Mouse (Mus musculus): Measurements from ENCODE around the gene Map7.

Map7 gene

GRCm38 (mm10) chr10:20285994-20286836 is 137.9 kb downstream of the Map7 start:
- DNase-seq (ENCODE audit: low read depth, low spot score): peak; percentile 63

- no peak for DNase-seq (ENCODE audit: low read depth, low spot score)
Observed at GRCm38 (mm10) chr10:20287369-20287768, 139.1 kb downstream of the Map7 start.

GRCm38 (mm10) chr10:20290467-20290883 is 142.2 kb downstream of the Map7 start:
- peak; percentile 74 for DNase-seq (ENCODE audit: low read depth, low spot score)

- no peak for DNase-seq (ENCODE audit: low read depth, low spot score)
Observed at GRCm38 (mm10) chr10:20295961-20296360, 147.7 kb downstream of the Map7 start.

GRCm38 (mm10) chr10:20298152-20298920 is 150.1 kb downstream of the Map7 start:
- DNase-seq (ENCODE audit: low read depth, low spot score): no peak

GRCm38 (mm10) chr10:20299114-20299513 is 150.8 kb downstream of the Map7 start:
- DNase-seq (ENCODE audit: low read depth, low spot score): no peak

- no peak for DNase-seq (ENCODE audit: low read depth, low spot score)
Observed at GRCm38 (mm10) chr10:20310969-20311769, 162.9 kb downstream of the Map7 start.

- DNase-seq (ENCODE audit: low read depth, low spot score): peak; percentile 99
Observed at GRCm38 (mm10) chr10:20311918-20312735, 163.9 kb downstream of the Map7 start, which contains the start of gene Bclaf1. Bclaf1 (plus strand) TSS chr10:20312469.

- peak; percentile 55 for DNase-seq (ENCODE audit: low read depth, low spot score)
Observed at GRCm38 (mm10) chr10:20312736-20313301, 164.5 kb downstream of the Map7 start.

- no peak for DNase-seq (ENCODE audit: low read depth, low spot score)
Observed at GRCm38 (mm10) chr10:20313447-20313846, 165.2 kb downstream of the Map7 start.

- DNase-seq (ENCODE audit: low read depth, low spot score): no peak
Observed at GRCm38 (mm10) chr10:20313941-20314340, 165.7 kb downstream of the Map7 start.

- no peak for DNase-seq (ENCODE audit: low read depth, low spot score)
Observed at GRCm38 (mm10) chr10:20314797-20315196, 166.5 kb downstream of the Map7 start.

- DNase-seq (ENCODE audit: low read depth, low spot score): no peak
Observed at GRCm38 (mm10) chr10:20317466-20317865, 169.2 kb downstream of the Map7 start.

- DNase-seq (ENCODE audit: low read depth, low spot score): no peak
Observed at GRCm38 (mm10) chr10:20326226-20326625, 178.0 kb downstream of the Map7 start.
